Mouse (Mus musculus) heart, postnatal 0 days (tissue): ENCODE data around the gene Trp53i13.

ENCODE experiments used
- CTCF ChIP-seq: IDR thresholded peaks from 2 replicates; pipeline ENCODE4 v1.5.1; 2016; ENCODE audit warnings: antibody characterized with exemption, control low read depth, low read depth
- EP300 ChIP-seq: IDR thresholded peaks from 2 replicates; pipeline ENCODE4 v1.6.1; 2016; ENCODE audit warnings: antibody characterized with exemption, low read depth

- TF ChIP-seq CTCF (no peak), EP300 (no peak)
Observed at GRCm38 (mm10) chr11:77511336-77511735, 4.4 kb downstream of the Trp53i13 start.
